Mouse (Mus musculus) ES-E14 (cell line): ENCODE measurements around the gene Cyb5r3. TPM values are rescaled to one million over a fixed set of nuclear protein-coding genes. Genes with fewer than 3 reads are reported as not detected.
"Not testable (repeated sequence)": the region's sequence is repeated elsewhere in the genome, so short reads cannot be mapped to it uniquely, and the experiment has no call there.

Source experiments
- DNase-seq: peaks from one replicate; pipeline ENCODE4 v3.0.0-alpha.2; 2013; ENCODE audit warnings: low read depth, low spot score
- H3K27ac ChIP-seq: 2 replicates; pipeline ENCODE4 v1.5.1; 2012; ENCODE audit warnings: low read depth, mild to moderate bottlenecking, low read length, moderate library complexity, mixed read lengths; ENCODE audit not compliant: poor library complexity, insufficient read depth, severe bottlenecking
- H3K36me3 ChIP-seq: 2 replicates; pipeline ENCODE4 v1.6.1; 2012; ENCODE audit warnings: mild to moderate bottlenecking, low read length, moderate library complexity, mixed read lengths; ENCODE audit not compliant: control insufficient read depth, poor library complexity, insufficient read depth, severe bottlenecking
- H3K4me1 ChIP-seq, 2 experiments: fragments of 150-350 bp in 1 of 2; sonication (generic) in 1 of 2; 2 replicates each; pipeline ENCODE4 v1.6.1; 2012; ENCODE audit warnings: low read length in 2 of 2, mild to moderate bottlenecking in 1 of 2, mixed read lengths in 1 of 2; ENCODE audit not compliant: control insufficient read depth in 2 of 2, insufficient read depth in 2 of 2, poor library complexity in 1 of 2
- H3K4me3 ChIP-seq, 2 experiments: fragments of 150-350 bp in 1 of 2; sonication (generic) in 1 of 2; 2 replicates each; pipeline ENCODE4 v1.5.1; 2012; ENCODE audit warnings: low read length in 2 of 2, low read depth in 1 of 2, mild to moderate bottlenecking in 1 of 2, mixed read lengths in 1 of 2; ENCODE audit not compliant: insufficient read depth in 1 of 2, poor library complexity in 1 of 2, severe bottlenecking in 1 of 2
- H3K9ac ChIP-seq: 2 replicates; pipeline ENCODE4 v1.6.1; 2012; ENCODE audit warnings: low read depth, mild to moderate bottlenecking, low read length, mixed read lengths; ENCODE audit not compliant: poor library complexity, insufficient read depth, severe bottlenecking
- H3K9me3 ChIP-seq: fragments of 150-350 bp; sonication (generic); 2 replicates; pipeline ENCODE4 v1.6.1; 2012; ENCODE audit warnings: low read depth, mild to moderate bottlenecking, low read length; ENCODE audit not compliant: control insufficient read depth, insufficient read depth
- CHD2 ChIP-seq: IDR thresholded peaks from 2 replicates; pipeline ENCODE4 v1.6.1; 2014; ENCODE audit warnings: mild to moderate bottlenecking, low read depth, low read length, inconsistent platforms
- HCFC1 ChIP-seq: IDR thresholded peaks from 2 replicates; pipeline ENCODE4 v1.6.1; 2012; ENCODE audit warnings: low read length, inconsistent platforms, borderline replicate concordance; ENCODE audit not compliant: insufficient read depth
- MAFK ChIP-seq: IDR thresholded peaks from 2 replicates; pipeline ENCODE4 v1.6.1; 2014; ENCODE audit warnings: mild to moderate bottlenecking, low read depth, low read length, inconsistent platforms; ENCODE audit not compliant: insufficient read depth
- ZC3H11A ChIP-seq: IDR thresholded peaks from 2 replicates; pipeline ENCODE4 v1.6.1; 2012; ENCODE audit warnings: low read depth, mild to moderate bottlenecking, inconsistent platforms, low read length, borderline replicate concordance
- ZNF384 ChIP-seq: IDR thresholded peaks from 2 replicates; pipeline ENCODE4 v1.6.1; 2012; ENCODE audit warnings: low read depth, low read length, inconsistent platforms
- in situ Hi-C, 2 experiments: fragments of 600-800 bp; cut with MboI; formaldehyde crosslinking; loops; one replicate each; pipeline ENCODE4 v1.15.1; 2025; ENCODE audit warnings: low sequenced_read_pairs in 2 of 2, inconsistent platforms in 1 of 2; ENCODE audit not compliant: unreplicated experiment in 2 of 2
- total RNA-seq: library from RNA; depleted of rRNA; stranded (reverse); fragments of 300-350 nt; gene quantifications from 2 replicates; pipeline ENCODE4 v1.2.3, GENCODE M21; 2012

The Cyb5r3 gene
- total RNA-seq, 1 experiment, result 94.2 TPM

GRCm38 (mm10) chr15:83145541-83145940 lies 26.9 kb downstream of the Cyb5r3 start:
- no peak for DNase-seq
- in situ Hi-C loops, result no loop called here
- Histone ChIP-seq H3K4me1 (peaks cover 3 to 6% of the 10 kb centered on the region in 2 experiments; a peak in 3 of 4 replicates), H3K27ac (no peak overlapping the region), H3K9ac (no peak overlapping the region), H3K4me3 (no peak overlapping the region), H3K36me3 (peaks cover 18% of the 10 kb centered on the region), H3K9me3 (no peaks in the 10 kb centered on the region)
- TF ChIP-seq CHD2 (no peak), ZC3H11A (no peak)

- Histone ChIP-seq H3K27ac (no peak overlapping the region), H3K4me1 (peaks cover 2 to 6% of the 10 kb centered on the region in 2 experiments; a peak in 2 of 4 replicates), H3K9me3 (no peaks in the 10 kb centered on the region), H3K36me3 (peaks cover 24% of the 10 kb centered on the region), H3K4me3 (no peak overlapping the region), H3K9ac (no peak overlapping the region)
- DNase-seq, result no peak
- in situ Hi-C loops, result no loop called here
- TF ChIP-seq ZNF384 (no peak), MAFK (no peak), ZC3H11A (no peak), HCFC1 (no peak), CHD2 (no peak)
These were observed 29.5 kb downstream of the Cyb5r3 start for GRCm38 (mm10) chr15:83142861-83143260.

GRCm38 (mm10) chr15:83135654-83136053 lies 36.7 kb downstream of the Cyb5r3 start:
- Histone ChIP-seq H3K4me1 (peaks cover 0 to 4% of the 10 kb centered on the region in 2 experiments; a peak in 1 of 4 replicates), H3K4me3 (no peak overlapping the region), H3K36me3 (peaks cover 58% of the 10 kb centered on the region), H3K27ac (no peak overlapping the region), H3K9ac (no peak overlapping the region), H3K9me3 (no peaks in the 10 kb centered on the region)
- TF ChIP-seq MAFK (no peak), ZNF384 (no peak), ZC3H11A (no peak), CHD2 (no peak), HCFC1 (no peak)
- DNase-seq, result no peak
- in situ Hi-C loops, result no loop called here

- no peak overlapping the region for H3K9ac ChIP-seq
- H3K4me3 ChIP-seq, result no peak overlapping the region
- no peaks in the 10 kb centered on the region for H3K9me3 ChIP-seq
- TF ChIP-seq MAFK (no peak), CHD2 (no peak), HCFC1 (no peak), ZC3H11A (no peak), ZNF384 (no peak)
- no peak for DNase-seq
- H3K27ac ChIP-seq, result no peak overlapping the region
- H3K36me3 ChIP-seq, result peaks cover 61% of the 10 kb centered on the region
- H3K4me1 ChIP-seq, result peaks cover 0 to 4% of the 10 kb centered on the region in 2 experiments; a peak in 1 of 4 replicates
- in situ Hi-C loops, result no loop called here
These were observed 37.7 kb downstream of the Cyb5r3 start for GRCm38 (mm10) chr15:83134671-83135070.

GRCm38 (mm10) chr15:83129530-83130231 lies 42.7 kb downstream of the Cyb5r3 start:
- Histone ChIP-seq H3K27ac (no peak overlapping the region), H3K4me1 (peaks cover 0 to 4% of the 10 kb centered on the region in 2 experiments; a peak in 1 of 4 replicates), H3K36me3 (peaks cover 68% of the 10 kb centered on the region), H3K9ac (no peak overlapping the region), H3K9me3 (no peaks in the 10 kb centered on the region), H3K4me3 (no peak overlapping the region)
- TF ChIP-seq MAFK, result no peak
- in situ Hi-C loops, result no loop called here
- no peak for DNase-seq

- peaks cover 47% of the 10 kb centered on the region for H3K36me3 ChIP-seq
- H3K4me1 ChIP-seq, H3K4me3 ChIP-seq, H3K9me3 ChIP-seq, H3K27ac ChIP-seq, DNase-seq, H3K9ac ChIP-seq, in situ Hi-C loops: not testable (repeated sequence)
These were observed 45.4 kb downstream of the Cyb5r3 start for GRCm38 (mm10) chr15:83127037-83127436.
